Mouse (Mus musculus): ENCODE results near the gene Piwil1.
"Not testable (repeated sequence)": the region's sequence is repeated elsewhere in the genome, so short reads cannot be mapped to it uniquely, and the experiment has no call there.

The Piwil1 gene

DNA sequence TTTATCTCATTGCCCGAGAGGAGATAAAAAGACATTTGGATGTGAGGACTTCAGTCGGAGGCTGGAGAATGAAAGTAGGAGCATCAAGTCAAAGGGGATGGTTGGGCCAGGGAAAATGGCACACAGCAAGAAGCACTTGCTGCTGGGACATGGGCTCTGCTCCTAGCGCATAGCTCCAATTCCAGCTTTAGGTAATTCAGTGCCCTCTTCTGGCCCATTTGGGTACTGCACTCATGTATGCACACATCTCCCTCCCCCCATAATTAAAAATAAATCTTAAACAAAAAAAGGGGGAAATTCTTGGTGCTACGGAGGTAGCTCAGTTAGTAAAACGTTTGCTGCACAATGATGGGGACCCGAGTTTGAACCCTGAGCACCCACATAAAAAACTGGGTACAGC is 9.5 kb downstream of the Piwil1 start:
- no peak for DNase-seq

DNA sequence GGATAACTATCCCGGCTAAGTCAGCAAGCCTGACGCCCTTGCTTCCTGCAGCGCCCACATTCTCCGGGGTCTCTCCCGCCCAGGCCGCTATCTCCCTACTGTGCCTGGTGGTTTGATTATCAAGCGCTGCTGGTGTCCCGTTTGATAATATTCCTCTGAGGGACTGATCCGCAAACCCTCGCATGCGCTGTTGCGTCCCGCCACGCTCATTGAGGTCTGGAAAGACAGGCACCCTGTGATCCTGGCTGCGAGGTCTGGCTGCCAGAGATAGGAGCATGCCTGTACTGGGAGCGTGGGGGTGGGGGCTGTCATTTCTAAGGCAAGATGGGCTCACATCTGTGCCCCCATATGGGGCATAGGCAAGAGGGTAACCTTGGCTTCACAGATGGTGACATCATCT is 12.8 kb downstream of the Piwil1 start:
- DNase-seq: no peak

DNA sequence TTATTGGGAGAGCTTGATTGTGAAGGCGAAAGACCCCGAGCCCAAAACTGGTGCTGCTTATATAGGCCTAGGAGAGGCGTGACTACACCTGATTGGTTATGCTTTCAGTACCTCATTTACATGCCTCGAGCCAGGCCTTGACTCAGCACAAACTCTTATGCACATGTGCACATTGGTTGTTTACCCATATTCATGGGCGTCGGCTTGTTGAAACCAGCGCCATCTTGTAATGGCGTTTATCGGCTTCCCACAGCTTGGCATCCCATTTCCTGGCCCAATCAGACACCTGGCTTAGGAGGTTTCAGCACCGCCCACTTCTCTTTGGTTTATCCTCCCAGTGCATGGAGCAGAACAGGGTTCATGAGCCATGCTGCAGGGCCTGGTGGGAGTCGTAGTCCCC is 18.1 kb downstream of the Piwil1 start:
- DNase-seq: not testable (repeated sequence)

DNA sequence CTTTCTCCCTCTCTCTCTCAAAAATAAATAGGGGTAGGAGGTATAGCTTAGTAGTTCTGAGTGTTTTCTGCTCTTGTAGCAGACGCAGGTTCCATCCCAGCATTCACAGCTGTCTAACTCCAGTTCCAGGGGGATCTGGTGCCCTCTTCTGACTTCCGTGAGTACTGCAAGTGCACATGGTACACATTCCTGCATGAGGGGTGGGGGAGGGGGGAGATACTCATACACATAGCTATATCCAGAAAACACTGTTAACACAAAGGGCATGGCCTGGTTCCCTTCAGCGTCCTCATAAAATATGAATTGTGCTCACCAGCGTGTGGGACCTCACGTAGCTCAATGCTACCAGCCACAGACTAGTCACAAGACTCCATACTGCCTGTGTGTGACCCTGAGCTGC is 27.0 kb downstream of the Piwil1 start:
- DNase-seq: no peak

DNA sequence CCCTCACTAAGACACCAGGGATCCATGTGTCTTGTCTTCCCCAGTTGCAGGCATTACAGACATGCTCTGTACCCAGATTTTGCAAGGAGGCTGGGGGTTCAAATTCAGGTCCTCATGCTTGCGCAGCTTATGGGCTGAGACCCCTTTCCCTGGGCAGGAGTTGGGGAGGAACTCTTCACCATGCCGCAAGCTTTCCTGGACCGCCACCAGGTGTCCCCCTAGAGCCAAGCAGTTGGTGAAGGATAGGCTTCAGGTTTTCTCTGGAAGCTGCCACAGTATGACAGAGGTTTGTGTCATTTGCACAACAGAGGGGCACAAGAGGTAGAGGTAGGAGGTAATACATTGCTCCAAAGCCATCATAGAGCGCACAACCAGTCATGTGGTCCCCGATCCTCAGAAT is 28.3 kb downstream of the Piwil1 start:
- peak; percentile 24 for DNase-seq

DNA sequence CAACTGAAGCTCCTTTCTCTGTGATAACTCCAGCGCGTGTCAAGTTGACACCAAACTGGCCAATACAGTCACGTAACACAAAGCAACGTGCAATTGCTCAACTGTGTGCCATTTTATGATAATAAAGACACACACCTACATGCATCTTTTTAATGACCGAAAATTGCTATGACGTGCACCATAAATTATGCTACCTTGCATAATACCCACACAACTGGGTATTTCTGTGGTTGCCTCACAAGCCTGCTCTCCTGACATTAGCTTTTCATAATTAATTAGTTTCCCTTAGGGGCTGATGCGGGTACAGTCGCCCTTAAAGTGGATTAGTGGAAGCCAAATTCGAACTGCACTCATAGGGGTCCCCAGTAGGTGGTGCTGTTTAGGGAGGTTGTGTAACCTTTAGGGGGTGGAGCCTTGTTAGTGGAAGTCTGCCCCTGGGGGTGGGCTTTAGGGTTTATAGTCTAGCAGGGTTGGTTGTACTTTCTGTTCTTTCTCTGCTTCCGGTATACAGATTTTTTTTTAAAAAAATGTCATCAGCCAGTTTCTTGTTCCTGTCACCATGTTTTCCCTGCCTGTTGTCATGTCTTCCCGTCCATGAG is 30.2 kb downstream of the Piwil1 start:
- DNase-seq: no peak

DNA sequence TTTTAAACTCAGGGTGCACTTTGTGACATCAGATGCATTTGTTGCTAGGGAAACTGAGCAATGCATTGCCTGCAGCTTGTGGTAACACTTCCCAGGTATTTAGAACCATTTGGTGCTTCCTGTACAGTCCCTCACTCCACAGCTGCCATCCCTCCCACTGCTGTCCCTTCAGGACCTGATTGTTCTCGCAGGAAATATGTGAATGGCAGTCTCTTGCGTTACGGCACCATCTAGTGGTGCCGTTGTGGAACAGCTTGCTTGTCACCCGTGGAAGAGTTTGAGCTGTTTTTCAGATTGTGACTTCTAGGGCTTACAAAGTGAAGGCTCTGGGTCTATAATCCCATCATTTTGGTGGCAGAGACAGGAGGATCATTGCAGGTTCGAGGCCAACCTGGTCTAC is 31.6 kb downstream of the Piwil1 start:
- peak; percentile 12 for DNase-seq

DNA sequence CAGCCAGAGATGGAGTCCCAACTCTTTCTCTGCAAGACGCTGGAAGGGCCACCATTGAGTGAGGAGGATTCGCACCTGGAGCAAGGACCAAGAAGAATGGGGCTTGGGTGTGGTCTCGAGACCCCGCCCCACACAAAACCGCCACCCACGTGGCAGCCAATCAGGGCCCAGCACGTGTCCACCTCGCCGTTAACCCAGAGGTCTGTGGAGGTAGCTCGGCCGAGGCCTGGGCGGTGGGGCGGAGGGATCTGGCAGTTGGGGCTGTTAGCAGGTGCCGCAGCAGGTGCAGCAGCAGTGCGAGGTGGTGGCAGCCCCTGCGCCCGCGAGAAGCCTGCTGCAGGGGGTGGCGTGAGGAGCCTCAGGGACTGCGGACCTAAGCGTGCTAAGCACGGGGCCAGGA is 33.6 kb downstream of the Piwil1 start:
- no peak for DNase-seq

DNA sequence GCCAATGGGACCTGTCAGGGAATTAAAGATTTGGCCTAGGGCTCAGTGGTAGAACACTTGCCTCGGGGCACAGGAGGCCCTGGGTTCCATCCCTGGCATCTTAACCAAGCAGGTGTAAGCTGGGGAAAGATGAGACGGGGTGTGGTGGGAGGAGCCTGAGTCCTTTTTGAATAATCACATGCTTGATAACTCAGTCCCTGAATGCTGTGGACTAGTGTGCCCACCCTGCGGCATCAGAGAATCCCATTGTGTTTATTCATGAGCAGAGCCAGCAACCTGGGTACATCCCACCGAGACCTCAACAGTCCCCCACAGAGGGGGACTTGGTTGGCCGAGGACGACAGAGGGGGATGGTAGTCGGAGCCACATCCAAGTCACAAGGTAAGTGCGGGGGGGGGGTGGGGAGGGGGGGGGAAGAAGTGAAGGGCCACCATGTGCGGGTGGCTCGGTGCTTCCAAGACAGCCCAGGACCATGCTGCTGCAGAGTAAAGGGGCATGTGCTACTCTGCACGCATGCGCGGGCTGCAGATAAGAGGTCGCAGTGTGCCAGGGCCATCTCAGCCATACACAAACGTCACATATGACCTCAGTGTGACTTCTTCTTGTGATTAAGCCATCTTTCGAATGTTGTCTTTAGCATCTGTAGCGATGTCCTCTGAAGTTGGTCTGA is 37.0 kb downstream of the Piwil1 start:
- DNase-seq: no peak

DNA sequence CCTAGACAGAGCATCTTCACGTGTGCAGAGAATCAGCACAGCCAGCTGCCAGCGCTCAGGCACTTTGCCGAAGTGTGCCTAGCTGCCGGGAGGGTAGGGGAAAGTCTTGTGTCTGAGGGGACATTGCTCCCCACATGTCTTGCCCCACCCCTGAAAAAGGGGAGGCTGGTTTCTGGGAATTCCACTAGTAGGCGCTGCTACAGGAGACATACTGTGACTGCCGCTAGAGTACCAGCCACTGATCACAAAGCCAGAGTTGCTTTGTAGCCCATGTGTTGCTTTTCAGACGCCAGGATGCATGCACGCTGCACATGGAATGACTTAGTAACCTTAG is 37.5 kb downstream of the Piwil1 start:
- DNase-seq: no peak

DNA sequence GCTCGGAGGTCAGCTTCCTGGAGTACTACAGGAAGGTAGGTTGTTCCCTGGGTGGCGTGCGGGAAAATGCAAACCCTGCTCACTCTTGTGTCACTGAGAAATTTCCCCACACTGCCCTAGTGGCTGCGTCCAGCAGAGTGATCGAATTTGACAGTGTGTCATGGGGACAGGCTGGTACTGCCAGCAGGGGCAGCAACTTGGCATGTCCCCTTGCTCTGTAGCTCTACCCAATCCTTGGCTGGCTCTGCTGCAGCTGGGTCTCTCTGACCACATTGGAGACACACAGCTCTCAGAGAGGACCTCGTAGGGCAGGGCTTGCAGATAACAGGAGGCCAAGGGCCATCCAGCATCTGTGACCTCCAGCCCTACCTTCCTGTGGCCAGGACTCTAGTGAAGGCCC is 42.0 kb downstream of the Piwil1 start:
- no peak for DNase-seq

DNA sequence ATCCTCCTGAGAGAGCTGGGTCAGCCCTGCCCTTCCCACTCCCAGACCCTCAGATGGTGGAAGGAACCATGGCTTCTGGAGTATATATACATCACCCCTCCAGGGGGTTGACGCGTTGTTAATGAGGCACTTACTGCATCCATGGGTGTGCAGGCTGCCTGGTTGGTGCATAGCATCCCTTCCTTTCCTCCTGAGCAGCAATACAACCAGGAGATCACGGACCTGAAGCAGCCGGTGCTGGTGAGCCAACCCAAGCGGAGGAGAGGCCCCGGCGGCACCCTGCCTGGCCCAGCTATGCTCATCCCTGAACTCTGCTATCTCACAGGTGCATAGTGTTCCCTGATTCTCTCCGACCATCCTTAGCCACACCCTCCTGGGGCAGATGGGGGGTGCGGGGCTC is 42.9 kb downstream of the Piwil1 start:
- DNase-seq: no peak

DNA sequence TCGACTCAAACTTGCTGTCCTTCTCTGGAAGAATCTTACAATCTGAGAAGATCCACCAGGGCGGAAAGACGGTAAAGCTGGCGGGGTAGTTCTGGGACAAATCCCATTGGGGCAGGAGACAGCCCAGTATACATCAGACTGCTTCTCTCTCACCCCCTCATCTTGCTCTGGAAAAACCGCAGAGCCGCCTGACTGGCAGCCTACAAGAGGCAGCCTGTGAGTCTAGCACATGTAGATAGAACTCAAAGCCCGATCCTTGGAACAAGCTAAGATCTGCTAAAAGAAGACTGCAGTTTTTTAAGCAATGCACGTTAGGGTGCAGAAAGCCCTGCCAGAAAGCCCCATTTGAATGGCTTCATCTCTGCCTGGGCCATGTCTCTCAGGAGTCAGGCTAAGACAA is 43.9 kb downstream of the Piwil1 start:
- DNase-seq: no peak

DNA sequence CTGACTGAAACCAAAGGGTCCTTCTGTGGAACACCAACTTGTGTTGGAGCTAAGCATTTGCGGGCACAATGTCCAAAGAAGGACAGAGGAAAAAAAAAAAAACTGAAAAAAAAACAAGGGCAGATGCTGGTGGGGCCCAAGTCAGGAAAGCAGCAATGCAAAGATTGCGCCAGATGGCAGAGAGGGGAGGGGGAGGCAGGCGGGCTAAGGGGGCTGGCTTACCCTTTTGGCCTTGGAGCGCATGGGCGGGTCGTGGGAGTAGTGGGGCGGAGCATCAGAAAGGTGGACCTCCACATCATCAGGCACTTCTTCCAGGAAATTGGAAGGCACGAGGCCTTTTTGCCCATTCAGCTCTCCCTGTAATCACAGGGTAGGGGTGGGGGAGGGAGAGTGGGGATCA is 58.8 kb downstream of the Piwil1 start:
- no peak for DNase-seq

DNA sequence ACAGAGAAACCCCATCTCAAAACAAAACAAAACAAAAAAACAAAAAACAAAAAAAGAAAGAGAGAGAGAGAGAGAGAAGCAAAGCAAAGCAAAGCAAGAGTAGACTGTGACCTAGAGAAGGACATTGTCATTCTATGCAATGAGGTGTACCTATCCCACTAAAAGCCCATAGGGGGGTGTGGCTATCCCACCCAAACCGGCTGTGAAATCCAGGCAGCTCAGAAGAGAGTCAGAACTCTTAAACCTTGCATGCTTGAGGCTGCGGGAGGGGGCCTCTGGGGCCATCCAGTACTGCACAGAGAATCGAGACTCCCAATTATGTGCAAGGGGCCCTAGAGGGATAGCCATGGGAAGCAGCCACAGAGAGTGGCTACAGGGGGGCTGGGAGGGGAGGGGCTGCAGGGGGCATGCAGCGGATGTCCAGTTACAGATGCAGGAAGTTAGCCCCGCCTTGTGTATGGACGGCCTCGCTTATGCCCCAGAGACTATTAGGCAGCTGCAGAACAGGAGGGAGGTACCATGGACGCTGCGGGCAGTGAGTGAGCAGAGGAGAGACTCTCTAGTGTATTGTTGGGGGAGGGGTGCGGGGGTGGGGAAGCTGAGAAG is 66.8 kb downstream of the Piwil1 start:
- peak; percentile 7 for DNase-seq

DNA sequence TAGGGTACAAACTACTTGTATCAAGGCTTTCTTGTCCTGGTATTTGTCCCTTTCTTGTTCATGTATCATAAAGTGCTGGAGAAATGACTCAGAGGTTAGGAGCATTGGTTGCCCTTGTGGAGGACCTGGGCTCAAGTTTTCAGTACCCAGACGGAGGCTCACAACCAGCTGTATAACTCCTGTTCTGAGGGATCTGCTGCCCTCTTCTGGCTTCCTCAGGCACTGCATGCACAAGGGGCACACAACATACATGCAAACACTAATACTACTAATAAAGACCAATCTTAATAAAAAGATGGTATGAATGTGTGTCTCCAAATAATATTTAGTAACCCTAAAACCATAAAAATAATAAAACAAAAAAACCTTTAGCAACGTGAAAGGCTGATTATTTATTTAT is 74.1 kb downstream of the Piwil1 start:
- no peak for DNase-seq

DNA sequence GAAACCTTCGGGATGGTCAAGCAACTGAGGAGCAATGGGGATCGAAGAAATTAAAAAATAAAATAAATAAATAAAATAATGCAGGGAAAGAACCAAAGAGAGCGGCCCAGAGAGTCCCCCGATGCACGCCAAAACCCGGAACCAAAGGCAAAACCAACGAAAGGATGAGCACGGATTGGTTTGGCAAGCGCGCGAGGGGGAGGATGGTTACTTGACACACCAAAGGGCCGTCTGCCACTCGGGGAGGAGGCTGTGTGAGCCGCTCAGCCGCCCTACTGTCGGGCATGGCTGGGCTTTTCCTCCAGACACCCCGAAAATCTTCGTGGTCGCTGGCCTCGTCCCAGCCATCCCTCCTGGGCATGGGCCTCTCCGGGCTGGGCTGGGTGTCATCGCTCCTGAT is 79.3 kb downstream of the Piwil1 start:
- DNase-seq: no peak

DNA sequence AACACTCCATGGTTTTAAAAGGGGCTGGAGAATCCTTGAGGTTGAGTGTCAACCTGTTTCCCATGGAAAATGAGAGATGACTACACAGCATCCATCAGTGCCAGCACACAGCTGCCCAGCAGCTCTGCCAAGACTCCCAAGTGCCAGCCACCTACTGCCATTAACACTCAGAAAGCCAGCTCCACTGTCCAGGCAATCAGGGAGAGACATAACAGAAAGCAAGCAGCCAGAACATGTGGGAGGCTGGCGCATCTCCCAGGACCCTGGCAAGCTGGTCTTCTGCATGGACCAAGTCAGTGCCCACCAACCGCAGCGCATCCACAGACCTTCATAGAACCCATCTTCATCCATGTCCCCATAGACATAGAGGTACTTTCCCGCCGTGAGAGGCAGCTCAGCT is 98.3 kb downstream of the Piwil1 start:
- DNase-seq: no peak

All from liver (tissue).